Comparison of ENCODE assay signal across 14 mouse cellular contexts in genomic region chr9:43262390-43262789, GRCm38 (mm10). TPM values are rescaled to one million over a fixed set of nuclear protein-coding genes. Genes with fewer than 3 reads are reported as not detected.
DNase-seq lines count a peak whose midpoint lies in the region; ATAC-seq and TF ChIP-seq lines count a peak whose summit lies in the region.
"Had no signal": no experiment of that assay in that cellular context is flagged by ENCODE, and none has a peak within 500 bp of the region (broad histone marks: within the 10 kb centered on the region; RNA-seq: fewer than 3 reads in every experiment).

No protein-coding gene starts in this region.

- H3K9ac ChIP-seq in heart, postnatal 0 days (replicated peaks; ENCODE audit: low read depth, low read length) = no peak overlapping the region
- H3K9ac ChIP-seq in limb, embryonic 15.5 days = no peak overlapping the region
- H3K9ac ChIP-seq: neural tube, embryonic 12.5 days had no signal

- no peaks in the 10 kb centered on the region for H3K36me3 ChIP-seq in heart, postnatal 0 days (replicated peaks; ENCODE audit: control insufficient read depth, insufficient read depth, low read length)
- H3K36me3 ChIP-seq in limb, embryonic 15.5 days = no peaks in the 10 kb centered on the region
- H3K36me3 ChIP-seq: neural tube, embryonic 12.5 days had no signal

- no peak for DNase-seq in heart, postnatal 0 days (ENCODE audit: low spot score)
- DNase-seq in heart, postnatal 4 days = no peak
- DNase-seq in NIH3T3 (ENCODE audit: low read depth) = peak; percentile 61
- no peak for DNase-seq in cerebellum, postnatal 36 days
- no peak for DNase-seq in spleen, adult 12 weeks (ENCODE audit: low spot score)
- DNase-seq in adrenal gland, adult (ENCODE audit: inconsistent age in 2 of 2, low spot score in 1 of 2) = no peak
- DNase-seq: cerebellum, adult 2 months; spleen, adult 18-20 months; thymus, postnatal 36 days had no signal

- no peaks in the 10 kb centered on the region for H3K9me3 ChIP-seq in heart, postnatal 0 days (replicated peaks; ENCODE audit: control insufficient read depth, low read length)
- no peaks in the 10 kb centered on the region for H3K9me3 ChIP-seq in limb, embryonic 15.5 days
- H3K9me3 ChIP-seq: neural tube, embryonic 12.5 days had no signal

- no peak for TF ChIP-seq EP300 in heart, postnatal 0 days (IDR thresholded peaks at IDR 0.05; ENCODE audit: low read depth)

- H3K27ac ChIP-seq in heart, postnatal 0 days (ENCODE audit: low read depth) = 0 out of 2 replicates have a peak overlapping the region, but pooled peaks have one; percentile 38
- H3K27ac ChIP-seq in embryonic fibroblast, embryonic 13.5 days (ENCODE audit: insufficient read depth, low read length) = peak overlapping the region; percentile 97
- peak overlapping the region; percentile 95 for H3K27ac ChIP-seq in limb, embryonic 15.5 days
- H3K27ac ChIP-seq: macrophage; neural tube, embryonic 12.5 days had no signal

- no peak for TF ChIP-seq POLR2A in embryonic fibroblast, embryonic 13.5 days (IDR thresholded peaks at IDR 0.05; ENCODE audit: low read depth, low read length)

- H3K27me3 ChIP-seq in heart, postnatal 0 days (ENCODE audit: control insufficient read depth, insufficient read depth, low read length) = no peaks in the 10 kb centered on the region
- no peaks in the 10 kb centered on the region for H3K27me3 ChIP-seq in limb, embryonic 15.5 days
- H3K27me3 ChIP-seq: neural tube, embryonic 12.5 days had no signal

- no peak for ATAC-seq in heart, postnatal 0 days (ENCODE audit: insufficient read depth, low read depth)
- no peak for ATAC-seq in limb, embryonic 15.5 days (ENCODE audit: insufficient number of reproducible peaks, low FRiP score, low TSS enrichment, low read depth)

- peaks cover 6% of the 10 kb centered on the region; the same call in 1 of the 2 replicates for H3K4me1 ChIP-seq in heart, postnatal 0 days (ENCODE audit: control insufficient read depth, insufficient read depth)
- peaks cover 11% of the 10 kb centered on the region for H3K4me1 ChIP-seq in embryonic fibroblast, embryonic 13.5 days (ENCODE audit: control insufficient read depth, insufficient read depth, low read length)
- peaks cover 67% of the 10 kb centered on the region for H3K4me1 ChIP-seq in limb, embryonic 15.5 days

- no peak overlapping the region for H3K4me3 ChIP-seq in heart, postnatal 0 days (ENCODE audit: low read depth, low read length)
- no peak overlapping the region for H3K4me3 ChIP-seq in embryonic fibroblast, embryonic 13.5 days (ENCODE audit: insufficient read depth, low read length)
- H3K4me3 ChIP-seq in limb, embryonic 15.5 days = no peak overlapping the region
- H3K4me3 ChIP-seq: neural tube, embryonic 12.5 days had no signal

- TF ChIP-seq CTCF in heart, postnatal 0 days (IDR thresholded peaks at IDR 0.05; ENCODE audit: low read depth) = no peak
- TF ChIP-seq CTCF in embryonic fibroblast, embryonic 13.5 days (IDR thresholded peaks at IDR 0.05; ENCODE audit: borderline replicate concordance, insufficient read depth, low read length) = no peak

- H3K4me2 ChIP-seq in heart, postnatal 0 days (ENCODE audit: low read depth, low read length) = no peak overlapping the region
- H3K4me2 ChIP-seq in limb, embryonic 15.5 days = no peak overlapping the region
- H3K4me2 ChIP-seq: neural tube, embryonic 12.5 days had no signal

- WGBS in heart, postnatal 0 days = 77% methylated on average over 4 of the region's 4 CpGs
- 23% methylated on average over 4 of the region's 4 CpGs for WGBS in limb, embryonic 15.5 days

RNA-seq across cellular contexts. Expression of gene Oaf, which starts 22.7 kb away (rescaled TPM):
- 15.6 and 26.6 TPM in 2 replicates for total RNA-seq in heart, postnatal 0 days (2014; rRNA removed; ENCODE audit: low replicate concordance)
- 20.7 and 22.4 TPM in 2 replicates for polyA plus RNA-seq in heart, postnatal 0 days (2015; fragmentation: Nextera tagmentation; extraction: Ambion mirVana)
- total RNA-seq in heart, postnatal 4 days (2021) = 10 to 100 TPM; 22.1 to 27.7 TPM
- polyA plus RNA-seq in embryonic fibroblast, embryonic 13.5 days (2011; ENCODE audit: insufficient read length, low read depth, missing spikeins) = 147 and 210 TPM in 2 replicates
- 78.4 and 102 TPM in 2 replicates for polyA plus RNA-seq in limb, embryonic 15.5 days (2015; fragmentation: Nextera tagmentation; extraction: Ambion mirVana)

RNA-seq across cellular contexts. Expression of gene Trim29, which starts 48.3 kb away (rescaled TPM):
- total RNA-seq in heart, postnatal 0 days (2014; rRNA removed; ENCODE audit: low replicate concordance) = 1.3 and 4.2 TPM in 2 replicates
- 0.08 and 0.14 TPM in 2 replicates for polyA plus RNA-seq in heart, postnatal 0 days (2015; fragmentation: Nextera tagmentation; extraction: Ambion mirVana)
- total RNA-seq in heart, postnatal 4 days (2021) = under 1 TPM in 1 of 2 experiments, not detected in 1; 0.19 TPM
- polyA plus RNA-seq in embryonic fibroblast, embryonic 13.5 days (2011; ENCODE audit: insufficient read length, low read depth, missing spikeins) = not detected in 2 replicates
- 177 and 186 TPM in 2 replicates for polyA plus RNA-seq in limb, embryonic 15.5 days (2015; fragmentation: Nextera tagmentation; extraction: Ambion mirVana)
- total RNA-seq: granulocyte monocyte progenitor cell, adult 5-6 weeks had no signal

RNA-seq across cellular contexts. Expression of gene Pou2f3, which starts 52.2 kb away (rescaled TPM):
- total RNA-seq in heart, postnatal 0 days (2014; rRNA removed; ENCODE audit: low replicate concordance) = not detected in 2 replicates
- 0.08 and 0.10 TPM in 2 replicates for polyA plus RNA-seq in heart, postnatal 0 days (2015; fragmentation: Nextera tagmentation; extraction: Ambion mirVana)
- total RNA-seq in heart, postnatal 4 days (2021) = under 1 TPM; 0.11 to 0.17 TPM
- not detected in 2 replicates for polyA plus RNA-seq in embryonic fibroblast, embryonic 13.5 days (2011; ENCODE audit: insufficient read length, low read depth, missing spikeins)
- 10.2 and 11.8 TPM in 2 replicates for polyA plus RNA-seq in limb, embryonic 15.5 days (2015; fragmentation: Nextera tagmentation; extraction: Ambion mirVana)
- total RNA-seq: granulocyte monocyte progenitor cell, adult 5-6 weeks had no signal
- polyA plus RNA-seq: macrophage; neural tube, embryonic 12.5 days had no signal

Comparison
In these comparisons a context has a peak if more than half of its experiments do, and no peak if none do; other contexts are left out.
1. H3K27ac ChIP-seq: peak in every context shown above with its lines; median percentile 97 in embryonic fibroblast, embryonic 13.5 days; 95 in limb, embryonic 15.5 days; 38 in heart, postnatal 0 days.
2. RNA of gene Trim29, which starts 48.3 kb away (polyA plus RNA-seq): 177 to 186 TPM in limb, embryonic 15.5 days; 0.08 to 0.14 TPM in heart, postnatal 0 days and not detected in embryonic fibroblast, embryonic 13.5 days; every median in the first group is over 100 times any median in the second.
3. RNA of gene Pou2f3, which starts 52.2 kb away (polyA plus RNA-seq): 10.2 to 11.8 TPM in limb, embryonic 15.5 days; 0.08 to 0.10 TPM in heart, postnatal 0 days and not detected in embryonic fibroblast, embryonic 13.5 days; every median in the first group is over 10 times any median in the second.